Mouse (Mus musculus) kidney, postnatal 0 days (tissue): ENCODE measurements around the gene Kcnk12. TPM values are rescaled to one million over a fixed set of nuclear protein-coding genes. Genes with fewer than 3 reads are reported as not detected.

ENCODE experiments used
- ATAC-seq: fragments of 200-750 bp; cut with Nextera tagmentation; replicated peaks from 2 replicates; pipeline ENCODE4 v1.8.0; 2017; ENCODE audit warnings: low read depth, moderate number of reproducible peaks, moderate TSS enrichment, moderate library complexity; ENCODE audit not compliant: low FRiP score
- DNase-seq: peaks from one replicate; pipeline ENCODE4 v3.0.0-alpha.2; 2016; ENCODE audit warnings: low spot score
- H3K27ac ChIP-seq: fragments of 300-500 bp; sonication (generic); 2 replicates; pipeline ENCODE4 v1.5.1; 2014; ENCODE audit warnings: mild to moderate bottlenecking
- H3K27me3 ChIP-seq: fragments of 300-500 bp; sonication (generic); 2 replicates; pipeline ENCODE4 v1.6.1; 2014; ENCODE audit warnings: low read length, mixed read lengths; ENCODE audit not compliant: insufficient read depth
- H3K36me3 ChIP-seq: fragments of 300-500 bp; sonication (generic); 2 replicates; pipeline ENCODE4 v1.6.1; 2014; ENCODE audit warnings: low read length, mixed read lengths; ENCODE audit not compliant: insufficient read depth
- H3K4me1 ChIP-seq: fragments of 300-500 bp; sonication (generic); replicated peaks from 2 replicates; pipeline ENCODE4 v1.6.1; 2014; ENCODE audit warnings: antibody characterized with exemption, low read length, mixed read lengths; ENCODE audit not compliant: insufficient read depth
- H3K4me2 ChIP-seq: fragments of 300-500 bp; sonication (generic); 2 replicates; pipeline ENCODE4 v1.6.1; 2014; ENCODE audit warnings: mild to moderate bottlenecking, low read length, moderate library complexity, mixed read lengths
- H3K4me3 ChIP-seq: fragments of 300-500 bp; sonication (generic); replicated peaks from 2 replicates; pipeline ENCODE4 v1.5.1; 2014; ENCODE audit warnings: low read depth, low read length
- H3K9ac ChIP-seq: fragments of 300-500 bp; sonication (generic); 2 replicates; pipeline ENCODE4 v1.6.1; 2014; ENCODE audit warnings: low read depth, low read length
- H3K9me3 ChIP-seq: fragments of 300-500 bp; sonication (generic); replicated peaks from 2 replicates; pipeline ENCODE4 v1.6.1; 2016; ENCODE audit warnings: low read length, inconsistent platforms, mixed read lengths
- CTCF ChIP-seq: IDR thresholded peaks from 2 replicates; pipeline ENCODE4 v1.5.1; 2016; ENCODE audit warnings: antibody characterized with exemption, low read depth, mild to moderate bottlenecking, moderate library complexity
- WGBS: fragments of 180-500 bp; shearing (Covaris S2); extraction: QIAGEN DNeasy Blood & Tissue Kit; methylation state at CpG from one replicate; pipeline ENCODE4 v1.1.7; 2014; 5-methylcytosine and 5-hydroxymethylcytosine counted together
- polyA plus RNA-seq: library from polyadenylated mRNA; unstranded; fragments of >200 nt; fragmentation: Nextera tagmentation; extraction: Ambion mirVana; gene quantifications from 2 replicates; pipeline ENCODE4 v1.2.1, GENCODE M21; 2015

Kcnk12 gene
- polyA plus RNA-seq, 1 experiment from 2014 or later = 0.14 TPM

DNA sequence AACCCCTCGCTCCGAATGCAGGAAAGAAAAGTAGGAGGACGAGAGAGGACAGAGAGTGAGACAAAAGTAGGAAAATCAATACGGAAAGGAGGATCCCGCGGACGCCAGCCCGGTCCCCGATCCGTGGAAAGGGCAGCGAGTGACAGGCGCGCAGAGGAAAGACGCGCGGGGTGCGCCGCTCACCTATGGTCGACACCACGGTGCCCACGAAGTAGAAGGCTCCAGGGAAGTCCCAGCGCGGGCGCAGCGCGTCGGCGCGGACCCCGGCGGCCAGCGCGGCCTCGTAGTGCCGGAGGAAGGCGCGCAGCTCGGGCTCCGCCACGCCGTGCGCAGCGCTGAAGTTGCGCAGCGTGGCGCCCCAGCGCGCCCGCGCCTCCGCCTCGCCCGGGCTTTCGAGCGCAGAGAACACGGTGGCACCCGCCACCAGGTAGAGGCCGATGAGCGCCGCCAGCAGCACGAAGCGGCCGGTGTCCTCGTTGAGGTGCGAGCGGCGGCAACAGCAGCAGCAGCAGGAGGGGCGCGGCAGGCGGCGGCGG is 845 bp downstream of the Kcnk12 start:
- H3K27me3 ChIP-seq = peaks cover 57% of the 10 kb centered on the region
- no peak overlapping the region for H3K9ac ChIP-seq
- no peak for ATAC-seq
- H3K27ac ChIP-seq = no peak overlapping the region
- H3K4me3 ChIP-seq = peak overlapping the region; percentile 39
- no peak for TF ChIP-seq CTCF
- no peaks in the 10 kb centered on the region for H3K9me3 ChIP-seq
- peaks cover 8% of the 10 kb centered on the region for H3K4me1 ChIP-seq
- no peaks in the 10 kb centered on the region for H3K36me3 ChIP-seq
- H3K4me2 ChIP-seq = peak overlapping the region; percentile 77
- no peak for DNase-seq
- whole genome bisulfite sequencing = 1% methylated on average over 57 of the region's 72 CpGs

DNA sequence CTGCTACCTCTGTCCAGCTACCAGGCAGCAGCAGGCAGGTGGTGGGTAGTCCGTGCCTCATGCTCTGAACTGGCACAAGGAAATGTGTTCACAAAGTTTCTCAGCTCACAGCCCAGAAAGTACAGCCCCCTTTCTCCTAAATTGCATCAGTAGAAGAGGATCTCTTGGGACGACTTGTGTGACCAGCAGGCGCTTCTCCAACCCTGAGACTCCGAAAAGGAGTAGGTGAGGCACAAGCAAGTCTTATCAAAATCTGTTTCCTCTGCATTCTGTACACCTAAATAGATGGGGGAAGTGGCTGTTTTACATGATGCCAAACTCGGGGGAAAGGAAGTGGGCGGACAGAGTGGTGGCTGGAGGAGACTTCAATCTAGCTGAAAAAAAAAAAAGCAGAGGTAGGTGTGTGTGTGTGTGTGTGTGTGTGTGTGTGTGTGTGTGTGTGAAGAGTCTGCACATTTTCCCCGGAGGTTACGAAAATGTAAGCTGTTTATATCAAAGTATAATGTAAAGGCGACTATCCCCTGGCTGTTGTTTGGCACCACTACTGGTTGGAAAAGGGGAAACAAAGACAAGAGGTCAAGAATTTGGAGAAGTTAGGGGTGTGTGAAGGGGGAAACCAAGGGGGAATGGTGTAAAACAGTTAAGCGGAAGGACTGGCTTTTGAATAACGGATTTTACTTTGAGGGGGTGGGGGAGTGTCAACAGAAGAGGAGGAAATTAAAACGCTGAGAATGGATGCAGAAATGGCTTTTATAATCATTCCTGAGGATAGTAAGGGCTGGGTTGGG is 1.7 kb downstream of the Kcnk12 start:
- no peak overlapping the region for H3K9ac ChIP-seq
- WGBS = 27% methylated on average over 12 of the region's 12 CpGs
- H3K9me3 ChIP-seq = no peaks in the 10 kb centered on the region
- H3K4me3 ChIP-seq = no peak overlapping the region
- H3K4me2 ChIP-seq = no peak overlapping the region; the same call in 1 of the 2 replicates
- peaks cover 57% of the 10 kb centered on the region for H3K27me3 ChIP-seq
- TF ChIP-seq CTCF = no peak
- no peaks in the 10 kb centered on the region for H3K36me3 ChIP-seq
- no peak for ATAC-seq
- H3K27ac ChIP-seq = no peak overlapping the region
- DNase-seq = no peak
- H3K4me1 ChIP-seq = peaks cover 8% of the 10 kb centered on the region

DNA sequence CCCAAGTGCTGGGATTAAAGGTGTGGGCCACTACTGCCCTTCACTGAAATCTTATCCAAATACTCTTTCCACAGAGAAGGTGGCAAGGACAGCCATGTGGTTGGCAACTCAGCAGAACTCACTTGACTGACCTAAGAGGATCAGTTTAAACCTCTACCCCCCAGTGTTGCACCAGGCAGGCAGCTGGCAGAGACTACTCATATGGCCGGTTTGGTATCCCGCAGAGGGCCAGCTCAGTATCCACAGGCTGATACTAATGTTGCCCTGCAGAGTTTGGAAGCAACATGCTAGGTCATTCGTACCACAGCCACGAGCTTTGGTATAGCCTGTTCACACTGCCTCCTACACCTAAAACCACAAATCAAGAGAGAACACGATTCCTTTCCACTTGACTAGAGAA is 3.0 kb downstream of the Kcnk12 start:
- Histone ChIP-seq H3K36me3 (no peaks in the 10 kb centered on the region), H3K27me3 (peaks cover 57% of the 10 kb centered on the region), H3K9me3 (no peaks in the 10 kb centered on the region), H3K27ac (no peak overlapping the region), H3K9ac (no peak overlapping the region), H3K4me1 (peaks cover 8% of the 10 kb centered on the region), H3K4me2 (no peak overlapping the region), H3K4me3 (no peak overlapping the region)
- TF ChIP-seq CTCF = no peak
- WGBS = 60% methylated on average over 5 of the region's 5 CpGs
- DNase-seq (no peak), ATAC-seq (no peak)

DNA sequence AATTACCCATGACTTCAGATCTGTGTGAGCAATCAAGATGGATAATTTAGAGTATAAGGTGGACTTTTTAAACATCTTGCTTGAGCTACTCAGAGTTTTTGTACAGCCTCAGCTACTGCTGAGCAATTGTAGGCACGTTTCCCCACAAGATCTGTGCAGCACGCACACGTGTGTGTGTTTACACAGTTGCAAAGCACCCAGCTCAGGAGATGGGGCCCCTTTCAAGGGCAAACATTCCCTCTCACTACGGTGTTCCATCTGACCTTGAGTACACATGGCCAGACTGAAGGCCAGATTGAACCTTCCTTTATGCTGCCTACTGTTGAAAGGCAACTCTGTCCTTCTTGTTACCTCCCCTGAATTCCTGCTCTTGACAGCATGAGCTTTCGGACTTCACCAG is 4.5 kb downstream of the Kcnk12 start:
- DNase-seq (no peak), ATAC-seq (no peak)
- 63% methylated on average over 5 of the region's 5 CpGs for WGBS
- no peak for TF ChIP-seq CTCF
- Histone ChIP-seq H3K9ac (no peak overlapping the region), H3K9me3 (no peaks in the 10 kb centered on the region), H3K27ac (no peak overlapping the region), H3K36me3 (no peaks in the 10 kb centered on the region), H3K4me1 (peaks cover 8% of the 10 kb centered on the region), H3K27me3 (peaks cover 45% of the 10 kb centered on the region), H3K4me2 (no peak overlapping the region), H3K4me3 (no peak overlapping the region)

DNA sequence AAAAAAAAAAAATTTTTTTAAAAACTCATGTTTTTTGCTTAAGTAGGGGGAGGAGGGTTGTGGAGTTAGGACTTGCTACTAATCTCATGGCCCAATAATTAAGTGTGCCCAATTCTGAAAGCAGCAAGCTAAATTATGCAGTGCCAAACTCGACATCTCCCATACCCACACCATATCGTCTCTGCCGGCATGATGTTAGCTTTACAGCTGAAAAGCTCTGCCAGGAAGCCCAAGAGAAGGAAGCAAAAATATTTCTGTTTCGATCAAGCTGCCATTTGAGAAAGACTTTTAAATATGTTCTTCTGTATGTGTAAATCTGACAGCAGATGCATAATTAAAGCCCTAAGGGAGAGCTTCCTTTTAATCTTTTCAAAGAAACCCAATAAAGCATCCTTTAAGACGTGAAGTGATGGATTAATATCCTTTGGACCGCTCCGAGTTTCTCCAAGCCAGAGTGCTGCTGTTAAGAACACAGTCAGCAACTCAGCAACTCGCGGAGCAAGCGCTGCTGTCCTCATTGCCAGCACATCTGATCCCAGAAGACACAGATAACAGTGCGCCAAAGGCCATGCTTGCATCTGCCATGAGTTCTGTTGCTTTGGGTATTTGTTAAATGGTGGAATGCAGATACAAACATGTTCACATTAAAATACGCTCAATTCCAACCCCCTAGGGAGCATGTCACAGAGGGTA is 5.0 kb downstream of the Kcnk12 start:
- 70% methylated on average over 12 of the region's 12 CpGs for WGBS
- no peak overlapping the region for H3K9ac ChIP-seq
- no peak for ATAC-seq
- TF ChIP-seq CTCF = no peak
- H3K4me1 ChIP-seq = peaks cover 8% of the 10 kb centered on the region
- H3K4me3 ChIP-seq = no peak overlapping the region
- peaks cover 40% of the 10 kb centered on the region for H3K27me3 ChIP-seq
- no peak for DNase-seq
- H3K9me3 ChIP-seq = no peaks in the 10 kb centered on the region
- H3K27ac ChIP-seq = no peak overlapping the region
- H3K36me3 ChIP-seq = no peaks in the 10 kb centered on the region
- H3K4me2 ChIP-seq = no peak overlapping the region

DNA sequence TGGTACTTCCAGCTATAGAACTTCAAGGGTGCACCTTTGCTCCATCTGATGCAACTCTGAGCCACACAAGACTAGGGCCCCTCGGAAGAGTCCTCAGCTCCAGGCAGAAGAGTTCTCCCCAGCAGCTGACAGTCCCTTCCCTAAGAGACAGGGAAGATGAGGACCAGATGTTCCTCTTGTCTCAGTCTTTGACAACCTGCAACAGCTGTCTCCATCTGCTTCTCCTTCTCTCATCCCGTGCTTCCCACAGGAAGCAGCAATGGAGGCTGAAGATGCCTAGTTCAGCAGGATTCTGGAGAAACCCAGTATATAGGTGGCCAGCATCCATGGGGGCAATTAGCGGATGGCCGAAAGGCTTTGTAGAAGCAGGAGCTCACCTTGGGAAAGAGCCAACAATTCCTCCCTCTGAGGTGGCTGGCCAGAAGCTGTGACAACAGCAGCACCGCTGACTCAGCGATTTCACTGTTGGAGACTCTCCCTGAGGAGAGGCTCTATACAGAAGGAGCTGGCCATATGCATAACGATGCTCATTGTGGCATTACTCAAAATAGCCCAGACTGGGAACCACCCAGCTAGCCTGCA is 6.2 kb downstream of the Kcnk12 start:
- no peak for TF ChIP-seq CTCF
- H3K27ac ChIP-seq = no peak overlapping the region
- 67% methylated on average over 7 of the region's 7 CpGs for WGBS
- H3K9ac ChIP-seq = no peak overlapping the region
- no peak for DNase-seq
- ATAC-seq = no peak
- no peaks in the 10 kb centered on the region for H3K36me3 ChIP-seq
- no peaks in the 10 kb centered on the region for H3K4me1 ChIP-seq
- H3K4me3 ChIP-seq = no peak overlapping the region
- H3K4me2 ChIP-seq = no peak overlapping the region
- H3K9me3 ChIP-seq = no peaks in the 10 kb centered on the region
- H3K27me3 ChIP-seq = peaks cover 29% of the 10 kb centered on the region
